Mouse (Mus musculus): Measurements from ENCODE around the gene Mpp4. TPM values are rescaled to one million over a fixed set of nuclear protein-coding genes. Genes with fewer than 3 reads are reported as not detected.

Mpp4 gene
- total and polyA plus RNA-seq, 3 experiments: 0.05 to 0.87 TPM; not detected in 1

- Histone ChIP-seq H3K36me3 (replicated peaks) (no peaks in the 10 kb centered on the region), H3K27me3 (ENCODE audit: insufficient read depth, low read length) (peaks cover 44% of the 10 kb centered on the region), H3K4me1 (ENCODE audit: insufficient read depth, low read depth, low read length) (no peaks in the 10 kb centered on the region), H3K4me3 (ENCODE audit: low read depth, low read length) (no peak overlapping the region), H3K9me3 (replicated peaks) (no peaks in the 10 kb centered on the region)
- TF ChIP-seq GATA2 (IDR thresholded peaks at IDR 0.05; ENCODE audit: borderline replicate concordance, low read depth, low read length) (no peak), GATA1 (IDR thresholded peaks at IDR 0.05; ENCODE audit: borderline replicate concordance, low read length) (no peak), TAL1 (conservative IDR thresholded peaks at IDR 0.05; ENCODE audit: low read depth, low read length) (no peak), CTCF (IDR thresholded peaks at IDR 0.05; ENCODE audit: low read depth, low read length) (no peak), POLR2AphosphoS5 (IDR thresholded peaks at IDR 0.05; ENCODE audit: insufficient replicate concordance, low read depth, low read length) (no peak)
- DNase-seq (ENCODE audit: low spot score): no peak
- ATAC-seq (ENCODE audit: extremely low read depth, insufficient number of reproducible peaks, low FRiP score, poor library complexity, severe bottlenecking): no peak
Measured at GRCm38 (mm10) chr1:59128879-59129278, 34.3 kb downstream of the Mpp4 start.

DNA sequence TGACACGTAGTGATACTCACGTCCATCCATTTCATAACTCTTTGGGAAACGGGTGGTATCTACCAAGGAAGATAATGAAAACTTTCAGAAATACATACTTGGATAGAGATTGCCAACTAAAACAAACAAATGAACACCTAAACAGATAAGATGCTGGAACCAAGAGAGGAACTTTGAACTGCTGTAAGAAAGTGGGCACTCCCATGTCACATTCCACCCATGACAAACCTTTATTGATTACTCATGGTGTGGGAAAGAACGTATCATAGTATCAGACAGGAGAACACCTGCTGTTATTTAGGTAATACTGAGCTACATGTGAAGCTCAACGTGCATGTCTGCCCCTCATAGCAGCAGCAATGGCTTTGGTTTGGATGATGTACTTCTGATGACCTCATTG, 37.6 kb downstream of the Mpp4 start:
- peaks cover 2% of the 10 kb centered on the region for H3K36me3 ChIP-seq (replicated peaks)
- DNase-seq (ENCODE audit: low spot score): no peak
- no peak overlapping the region for H3K4me3 ChIP-seq (ENCODE audit: low read depth, low read length)
- H3K9me3 ChIP-seq (replicated peaks): no peaks in the 10 kb centered on the region
- H3K4me1 ChIP-seq (ENCODE audit: insufficient read depth, low read depth, low read length): peaks cover 5% of the 10 kb centered on the region
- TF ChIP-seq GATA1 (IDR thresholded peaks at IDR 0.05; ENCODE audit: borderline replicate concordance, low read length) (no peak), CTCF (IDR thresholded peaks at IDR 0.05; ENCODE audit: low read depth, low read length) (no peak), TAL1 (conservative IDR thresholded peaks at IDR 0.05; ENCODE audit: low read depth, low read length) (no peak), GATA2 (IDR thresholded peaks at IDR 0.05; ENCODE audit: borderline replicate concordance, low read depth, low read length) (no peak), POLR2AphosphoS5 (IDR thresholded peaks at IDR 0.05; ENCODE audit: insufficient replicate concordance, low read depth, low read length) (no peak)
- peaks cover 32% of the 10 kb centered on the region for H3K27me3 ChIP-seq (ENCODE audit: insufficient read depth, low read length)
- ATAC-seq (ENCODE audit: extremely low read depth, insufficient number of reproducible peaks, low FRiP score, poor library complexity, severe bottlenecking): no peak

DNA sequence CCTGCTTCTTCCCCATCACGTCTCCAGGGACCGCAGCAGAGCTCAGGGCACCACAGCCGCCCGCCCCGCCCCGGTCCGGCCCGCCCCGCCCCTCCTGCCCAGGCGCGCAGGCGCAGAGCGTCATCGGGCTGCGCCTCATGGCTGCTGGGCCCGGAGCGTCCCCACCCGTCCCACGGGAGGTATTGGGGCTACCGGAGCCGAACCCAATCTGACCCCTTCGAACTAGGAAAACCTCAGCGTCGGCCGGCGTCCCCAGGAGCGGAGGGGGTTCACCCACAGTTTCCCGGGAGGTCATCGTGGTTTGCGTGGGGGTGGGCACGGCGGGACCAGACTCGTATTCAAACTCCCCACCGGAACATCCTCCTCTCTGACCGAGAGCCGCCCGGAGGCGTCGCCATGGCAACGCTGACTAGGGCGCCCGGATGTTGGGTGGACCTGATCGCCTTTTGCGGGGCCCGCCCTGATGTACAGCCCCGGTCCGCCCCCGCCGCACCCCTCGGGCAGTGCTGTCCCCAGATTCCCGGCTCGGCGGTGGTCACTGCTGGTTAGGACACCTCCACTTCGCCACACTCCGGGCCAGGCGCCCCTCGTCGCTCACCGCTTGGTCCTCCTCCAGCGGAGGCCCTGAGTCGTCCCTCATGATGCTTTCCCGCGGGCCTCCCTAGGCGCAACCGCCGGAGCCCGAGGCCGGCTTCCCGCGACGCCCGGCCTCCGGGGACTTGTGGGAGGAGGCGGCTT, 43.3 kb downstream of the Mpp4 start, which contains the start of gene Tmem237:
Gene Tmem237, minus strand, starts transcription at position 689 of the 738 bp plus-strand sequence.
- Histone ChIP-seq H3K4me1 (ENCODE audit: insufficient read depth, low read depth, low read length) (peaks cover 16% of the 10 kb centered on the region), H3K4me3 (ENCODE audit: low read depth, low read length) (peak within 1 kb of the TSS; percentile 80), H3K9me3 (replicated peaks) (no peaks in the 10 kb centered on the region), H3K36me3 (replicated peaks) (peaks cover 11% of the 10 kb centered on the region), H3K27me3 (ENCODE audit: insufficient read depth, low read length) (0 out of 2 replicates have a peak, but pooled peaks cover 2% of the 10 kb centered on the region)
- TF ChIP-seq CTCF (IDR thresholded peaks at IDR 0.05; ENCODE audit: low read depth, low read length): no peak
- no peak for TF ChIP-seq GATA1 (IDR thresholded peaks at IDR 0.05; ENCODE audit: borderline replicate concordance, low read length)
- no peak for TF ChIP-seq TAL1 (conservative IDR thresholded peaks at IDR 0.05; ENCODE audit: low read depth, low read length)
- no peak for TF ChIP-seq POLR2AphosphoS5 (IDR thresholded peaks at IDR 0.05; ENCODE audit: insufficient replicate concordance, low read depth, low read length)
- no peak for TF ChIP-seq GATA2 (IDR thresholded peaks at IDR 0.05; ENCODE audit: borderline replicate concordance, low read depth, low read length)
- DNase-seq (ENCODE audit: low spot score): peak; percentile 93
- ATAC-seq (ENCODE audit: extremely low read depth, insufficient number of reproducible peaks, low FRiP score, poor library complexity, severe bottlenecking): peak; percentile 82

DNA sequence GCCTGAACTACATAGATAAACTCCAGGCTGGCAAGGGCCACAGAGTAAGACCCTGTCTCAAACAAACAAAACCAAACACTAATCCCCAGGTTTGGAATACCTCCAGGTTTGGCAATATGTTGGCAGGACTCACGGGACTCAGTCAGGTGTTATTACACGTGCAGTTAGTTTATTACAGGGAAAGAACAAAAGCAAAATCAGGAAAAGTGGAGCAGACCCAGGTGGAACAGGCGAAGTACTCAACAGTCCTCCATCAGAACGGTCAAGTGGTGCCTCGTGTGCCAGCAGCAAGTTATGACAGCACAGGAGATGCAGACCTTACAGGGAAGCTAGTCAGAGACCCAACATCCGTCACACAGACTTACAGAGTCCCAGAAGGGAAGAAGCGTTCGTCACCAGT, 52.7 kb downstream of the Mpp4 start:
- Histone ChIP-seq H3K9me3 (replicated peaks) (no peaks in the 10 kb centered on the region), H3K4me1 (ENCODE audit: insufficient read depth, low read depth, low read length) (no peaks in the 10 kb centered on the region), H3K4me3 (ENCODE audit: low read depth, low read length) (no peak overlapping the region), H3K27me3 (ENCODE audit: insufficient read depth, low read length) (no peaks in the 10 kb centered on the region), H3K36me3 (replicated peaks) (peaks cover 38% of the 10 kb centered on the region)
- TF ChIP-seq POLR2AphosphoS5 (IDR thresholded peaks at IDR 0.05; ENCODE audit: insufficient replicate concordance, low read depth, low read length) (no peak), CTCF (IDR thresholded peaks at IDR 0.05; ENCODE audit: low read depth, low read length) (no peak), GATA2 (IDR thresholded peaks at IDR 0.05; ENCODE audit: borderline replicate concordance, low read depth, low read length) (no peak), TAL1 (conservative IDR thresholded peaks at IDR 0.05; ENCODE audit: low read depth, low read length) (no peak), GATA1 (IDR thresholded peaks at IDR 0.05; ENCODE audit: borderline replicate concordance, low read length) (no peak)
- ATAC-seq (ENCODE audit: extremely low read depth, insufficient number of reproducible peaks, low FRiP score, poor library complexity, severe bottlenecking) (no peak), DNase-seq (ENCODE audit: low spot score) (no peak)

GRCm38 (mm10) chr1:59102071-59102470, 61.1 kb downstream of the Mpp4 start:
- DNase-seq (ENCODE audit: low spot score): no peak
- TF ChIP-seq GATA1 (IDR thresholded peaks at IDR 0.05; ENCODE audit: borderline replicate concordance, low read length) (no peak), TAL1 (conservative IDR thresholded peaks at IDR 0.05; ENCODE audit: low read depth, low read length) (no peak), POLR2AphosphoS5 (IDR thresholded peaks at IDR 0.05; ENCODE audit: insufficient replicate concordance, low read depth, low read length) (no peak), GATA2 (IDR thresholded peaks at IDR 0.05; ENCODE audit: borderline replicate concordance, low read depth, low read length) (no peak), CTCF (IDR thresholded peaks at IDR 0.05; ENCODE audit: low read depth, low read length) (no peak)
- peaks cover 2% of the 10 kb centered on the region; the same call in 1 of the 2 replicates for H3K27me3 ChIP-seq (ENCODE audit: insufficient read depth, low read length)
- H3K36me3 ChIP-seq (replicated peaks): peaks cover 5% of the 10 kb centered on the region
- H3K4me1 ChIP-seq (ENCODE audit: insufficient read depth, low read depth, low read length): no peaks in the 10 kb centered on the region
- H3K4me3 ChIP-seq (ENCODE audit: low read depth, low read length): no peak overlapping the region
- ATAC-seq (ENCODE audit: extremely low read depth, insufficient number of reproducible peaks, low FRiP score, poor library complexity, severe bottlenecking): no peak
- no peaks in the 10 kb centered on the region for H3K9me3 ChIP-seq (replicated peaks)

DNA sequence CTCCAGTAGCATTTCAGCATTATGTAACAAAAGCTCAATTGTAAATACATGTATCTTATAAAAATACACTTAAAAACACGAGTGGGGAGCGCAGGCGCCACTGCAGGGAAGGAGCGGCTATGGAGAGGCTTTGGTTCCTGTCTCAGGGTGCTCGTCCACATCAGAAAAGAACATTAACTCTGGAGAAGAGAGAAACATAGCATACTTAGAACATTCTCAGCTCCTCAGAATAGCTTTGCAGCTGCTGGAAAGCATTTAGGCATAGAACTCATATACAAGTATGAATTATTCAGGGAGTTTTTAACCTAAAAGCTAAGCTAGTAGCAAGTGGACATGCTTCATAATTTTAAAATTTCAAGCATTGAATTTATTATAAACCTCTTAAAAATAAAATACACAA, 62.2 kb downstream of the Mpp4 start:
- DNase-seq (ENCODE audit: low spot score) (no peak), ATAC-seq (ENCODE audit: extremely low read depth, insufficient number of reproducible peaks, low FRiP score, poor library complexity, severe bottlenecking) (no peak)
- no peaks in the 10 kb centered on the region for H3K9me3 ChIP-seq (replicated peaks)
- peaks cover 5% of the 10 kb centered on the region for H3K27me3 ChIP-seq (ENCODE audit: insufficient read depth, low read length)
- TF ChIP-seq CTCF (IDR thresholded peaks at IDR 0.05; ENCODE audit: low read depth, low read length) (no peak), GATA1 (IDR thresholded peaks at IDR 0.05; ENCODE audit: borderline replicate concordance, low read length) (no peak), TAL1 (conservative IDR thresholded peaks at IDR 0.05; ENCODE audit: low read depth, low read length) (no peak), POLR2AphosphoS5 (IDR thresholded peaks at IDR 0.05; ENCODE audit: insufficient replicate concordance, low read depth, low read length) (no peak), GATA2 (IDR thresholded peaks at IDR 0.05; ENCODE audit: borderline replicate concordance, low read depth, low read length) (no peak)
- no peak overlapping the region for H3K4me3 ChIP-seq (ENCODE audit: low read depth, low read length)
- H3K36me3 ChIP-seq (replicated peaks): peaks cover 5% of the 10 kb centered on the region
- no peaks in the 10 kb centered on the region for H3K4me1 ChIP-seq (ENCODE audit: insufficient read depth, low read depth, low read length)

Measured in G1E (cell line).